Mouse (Mus musculus) thymus, adult 2 months (tissue): ENCODE results near the gene Fbxo40.

Experiments used
- CTCF ChIP-seq: fragments of 200-500 bp; IDR thresholded peaks from 2 replicates; pipeline ENCODE4 v1.5.1; 2012; ENCODE audit warnings: mild to moderate bottlenecking, control low read depth, low read length, moderate library complexity, borderline replicate concordance; ENCODE audit not compliant: control insufficient read depth, poor library complexity, insufficient read depth; ENCODE audit errors: extremely low read depth
- POLR2A ChIP-seq: fragments of 200-500 bp; IDR thresholded peaks from 2 replicates; pipeline ENCODE4 v1.6.1; 2012; ENCODE audit warnings: mild to moderate bottlenecking, low read length, control low read depth, moderate library complexity; ENCODE audit not compliant: control insufficient read depth, poor library complexity, insufficient read depth; ENCODE audit errors: extremely low read depth

DNA sequence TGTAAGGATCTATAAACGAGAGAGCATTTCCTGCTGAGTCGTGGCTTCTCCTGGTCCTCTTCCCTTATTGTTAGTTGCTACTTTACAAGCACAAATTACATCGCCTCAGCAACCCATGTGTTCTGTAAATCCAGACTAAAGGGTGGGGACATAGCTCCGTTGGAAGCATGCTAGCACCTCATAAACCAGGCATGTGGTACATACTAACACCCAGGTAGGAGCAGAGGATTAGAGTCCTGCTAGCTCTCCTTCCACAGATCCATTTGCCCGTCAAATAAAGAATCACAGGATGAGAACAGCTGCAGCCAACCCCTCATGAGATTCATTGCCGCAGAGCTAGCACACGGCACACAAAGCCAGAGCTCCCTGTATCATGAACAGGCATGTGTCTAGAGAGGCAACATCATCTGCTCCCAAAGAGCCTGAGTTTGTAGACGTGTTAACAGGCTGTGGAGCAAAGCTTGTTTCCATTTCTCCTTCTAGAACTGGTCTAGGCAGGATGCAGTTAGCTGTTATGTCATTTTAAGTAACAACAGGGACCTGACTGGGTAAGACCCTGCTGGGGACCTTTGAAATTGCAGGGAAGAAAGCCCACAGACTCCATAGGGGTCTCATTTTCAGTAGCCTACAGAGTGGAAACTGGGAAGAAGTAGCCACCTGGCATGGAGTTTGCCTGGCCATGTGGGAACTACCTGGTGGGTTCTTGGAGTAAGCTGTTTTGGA is 40.5 kb downstream of the Fbxo40 start:
- TF ChIP-seq CTCF (no peak), POLR2A (no peak)
